Mouse (Mus musculus) lung, postnatal 0 days (tissue): ENCODE measurements around the gene Rheb.

ENCODE experiments used
- CTCF ChIP-seq: IDR thresholded peaks from 2 replicates; pipeline ENCODE4 v1.5.1; 2016; ENCODE audit warnings: antibody characterized with exemption, mild to moderate bottlenecking
- EP300 ChIP-seq: IDR thresholded peaks from 2 replicates; pipeline ENCODE4 v1.6.1; 2016; ENCODE audit warnings: antibody characterized with exemption, mild to moderate bottlenecking, control low read depth

- no peak for TF ChIP-seq EP300
- no peak for TF ChIP-seq CTCF
Measured at GRCm38 (mm10) chr5:24841662-24842273, 656 bp downstream of the Rheb start.
